Mouse (Mus musculus): ENCODE results near the gene Bicra. TPM values are rescaled to one million over a fixed set of nuclear protein-coding genes. Genes with fewer than 3 reads are reported as not detected.

The Bicra gene
- polyA plus RNA-seq, 1 experiment from 2014 or later, result 7.5 TPM

DNA sequence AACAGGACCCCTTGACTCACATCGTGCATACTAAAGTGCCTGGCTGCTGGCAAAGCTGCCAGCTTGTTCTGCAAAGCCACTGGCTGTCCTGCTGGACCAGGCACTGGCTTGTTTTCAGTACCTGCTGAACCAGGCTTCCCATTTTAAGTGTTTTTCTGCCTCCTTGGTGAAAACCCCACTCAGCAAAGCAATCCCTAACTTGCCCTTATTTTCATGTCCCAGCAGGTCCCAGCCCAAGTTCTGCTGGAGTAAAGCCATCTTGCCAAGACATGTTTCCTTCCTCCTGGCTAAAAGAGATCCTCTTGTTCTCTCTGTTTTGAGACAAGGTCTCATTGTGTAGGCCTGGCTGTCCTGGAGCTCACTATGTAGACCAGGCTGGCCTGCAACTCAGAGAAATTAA, 103.4 kb downstream of the Bicra start:
- peak overlapping the region; percentile 90; the same call in 1 of the 2 replicates for H3K4me2 ChIP-seq (ENCODE audit: low read depth)
- no peak overlapping the region for H3K4me3 ChIP-seq (ENCODE audit: low read depth, low read length)
- H3K27me3 ChIP-seq (ENCODE audit: control insufficient read depth, insufficient read depth, low read length), result no peaks in the 10 kb centered on the region
- peaks cover 26% of the 10 kb centered on the region for H3K36me3 ChIP-seq (ENCODE audit: control insufficient read depth, insufficient read depth, low read length)
- ATAC-seq (ENCODE audit: insufficient read depth, low FRiP score, low TSS enrichment), result no peak
- H3K4me1 ChIP-seq (ENCODE audit: control insufficient read depth, insufficient read depth, low read length), result peaks cover 12% of the 10 kb centered on the region
- 92% methylated on average over 1 of the region's 1 CpGs for WGBS
- 0 out of 2 replicates have a peak overlapping the region, but pooled peaks have one; percentile 18 for H3K9ac ChIP-seq (ENCODE audit: low read length)
- H3K9me3 ChIP-seq (ENCODE audit: control insufficient read depth, low read length), result no peaks in the 10 kb centered on the region
- H3K27ac ChIP-seq (ENCODE audit: low read depth, low read length), result no peak overlapping the region
- DNase-seq (ENCODE audit: low spot score), result no peak

DNA sequence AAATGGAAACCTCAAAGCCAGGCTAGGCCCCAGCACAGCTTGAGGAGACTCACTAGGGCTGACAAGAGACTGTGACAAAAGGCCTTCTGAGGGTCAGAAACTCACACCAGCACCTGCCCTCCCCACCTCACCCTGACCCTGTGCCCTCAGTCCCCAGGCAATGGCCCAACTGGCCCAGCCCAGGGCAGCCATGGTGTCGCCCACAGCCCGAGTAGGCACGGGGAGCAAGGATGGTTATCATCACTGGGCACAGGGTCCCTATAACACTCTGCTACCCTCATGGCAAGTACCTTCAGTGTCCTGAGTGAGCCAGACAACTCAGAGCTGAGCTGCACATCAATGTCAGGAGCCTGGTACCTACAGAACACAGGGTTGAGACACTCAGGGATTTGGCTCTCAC, 109.1 kb downstream of the Bicra start:
- WGBS, result 98% methylated on average over 3 of the region's 3 CpGs
- Histone ChIP-seq H3K27ac (ENCODE audit: low read depth, low read length) (no peak overlapping the region), H3K27me3 (ENCODE audit: control insufficient read depth, insufficient read depth, low read length) (no peaks in the 10 kb centered on the region), H3K9ac (ENCODE audit: low read length) (no peak overlapping the region), H3K4me2 (ENCODE audit: low read depth) (no peak overlapping the region), H3K4me1 (ENCODE audit: control insufficient read depth, insufficient read depth, low read length) (no peaks in the 10 kb centered on the region), H3K36me3 (ENCODE audit: control insufficient read depth, insufficient read depth, low read length) (peaks cover 45% of the 10 kb centered on the region), H3K9me3 (ENCODE audit: control insufficient read depth, low read length) (no peaks in the 10 kb centered on the region), H3K4me3 (ENCODE audit: low read depth, low read length) (no peak overlapping the region)
- ATAC-seq (ENCODE audit: insufficient read depth, low FRiP score, low TSS enrichment) (no peak), DNase-seq (ENCODE audit: low spot score) (no peak)

GRCm38 (mm10) chr7:15937491-15937890, 110.2 kb downstream of the Bicra start:
- Histone ChIP-seq H3K27me3 (ENCODE audit: control insufficient read depth, insufficient read depth, low read length) (no peaks in the 10 kb centered on the region), H3K9me3 (ENCODE audit: control insufficient read depth, low read length) (no peaks in the 10 kb centered on the region), H3K4me2 (ENCODE audit: low read depth) (no peak overlapping the region), H3K36me3 (ENCODE audit: control insufficient read depth, insufficient read depth, low read length) (peaks cover 41% of the 10 kb centered on the region), H3K27ac (ENCODE audit: low read depth, low read length) (no peak overlapping the region), H3K9ac (ENCODE audit: low read length) (no peak overlapping the region), H3K4me1 (ENCODE audit: control insufficient read depth, insufficient read depth, low read length) (no peaks in the 10 kb centered on the region), H3K4me3 (ENCODE audit: low read depth, low read length) (no peak overlapping the region)
- DNase-seq (ENCODE audit: low spot score) (no peak), ATAC-seq (ENCODE audit: insufficient read depth, low FRiP score, low TSS enrichment) (no peak)
- 84% methylated on average over 5 of the region's 5 CpGs for WGBS

DNA sequence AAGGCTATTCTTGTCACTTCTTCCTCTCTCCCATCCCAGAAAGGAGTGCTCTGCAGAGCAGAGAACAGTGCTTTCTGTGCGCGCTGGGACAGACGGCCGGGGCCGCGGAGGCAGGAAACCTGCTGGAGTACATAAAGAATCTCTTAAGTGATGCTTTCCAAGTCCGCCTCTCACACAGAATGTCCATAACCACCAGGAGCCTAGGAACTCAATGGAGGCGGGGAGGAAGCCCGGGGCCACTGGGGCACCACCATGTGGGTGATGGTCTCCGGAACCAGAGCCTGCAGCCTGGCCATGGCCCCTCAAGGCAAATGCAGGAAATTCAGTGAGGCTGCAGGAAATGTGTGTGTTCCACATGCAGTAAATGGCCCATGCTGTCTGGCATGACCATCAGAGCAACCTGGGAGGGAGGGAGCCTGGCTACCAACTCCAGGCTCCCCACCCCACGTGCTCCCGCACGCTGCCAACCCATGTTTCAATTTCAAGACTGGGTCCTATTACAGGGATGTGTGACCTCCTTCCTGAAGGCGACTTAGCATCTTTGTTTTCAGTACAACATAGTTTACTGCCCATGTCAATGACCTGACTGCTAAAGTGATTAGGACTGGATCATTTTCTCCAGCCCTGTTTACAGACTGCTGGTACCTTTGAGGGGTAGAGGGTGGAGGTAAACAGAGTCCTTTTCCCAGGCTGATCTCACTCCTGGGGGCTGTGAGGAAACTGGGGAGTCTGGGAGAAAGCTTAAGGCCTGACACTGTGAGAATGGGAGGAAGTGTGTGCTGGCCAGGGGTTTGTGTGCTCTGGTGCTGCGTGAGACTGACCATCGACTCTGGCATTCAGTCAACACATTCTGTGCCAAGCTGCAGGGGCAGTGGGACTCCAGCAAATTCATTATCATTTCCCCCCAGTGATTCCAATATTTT, 114.0 kb downstream of the Bicra start:
- no peak for DNase-seq (ENCODE audit: low spot score)
- H3K4me2 ChIP-seq (ENCODE audit: low read depth), result no peak overlapping the region
- 49% methylated on average over 16 of the region's 16 CpGs for WGBS
- H3K4me1 ChIP-seq (ENCODE audit: control insufficient read depth, insufficient read depth, low read length), result no peaks in the 10 kb centered on the region
- ATAC-seq (ENCODE audit: insufficient read depth, low FRiP score, low TSS enrichment), result no peak
- no peaks in the 10 kb centered on the region for H3K9me3 ChIP-seq (ENCODE audit: control insufficient read depth, low read length)
- no peaks in the 10 kb centered on the region for H3K27me3 ChIP-seq (ENCODE audit: control insufficient read depth, insufficient read depth, low read length)
- no peak overlapping the region for H3K27ac ChIP-seq (ENCODE audit: low read depth, low read length)
- no peak overlapping the region for H3K4me3 ChIP-seq (ENCODE audit: low read depth, low read length)
- H3K36me3 ChIP-seq (ENCODE audit: control insufficient read depth, insufficient read depth, low read length), result peaks cover 17% of the 10 kb centered on the region
- no peak overlapping the region for H3K9ac ChIP-seq (ENCODE audit: low read length)

DNA sequence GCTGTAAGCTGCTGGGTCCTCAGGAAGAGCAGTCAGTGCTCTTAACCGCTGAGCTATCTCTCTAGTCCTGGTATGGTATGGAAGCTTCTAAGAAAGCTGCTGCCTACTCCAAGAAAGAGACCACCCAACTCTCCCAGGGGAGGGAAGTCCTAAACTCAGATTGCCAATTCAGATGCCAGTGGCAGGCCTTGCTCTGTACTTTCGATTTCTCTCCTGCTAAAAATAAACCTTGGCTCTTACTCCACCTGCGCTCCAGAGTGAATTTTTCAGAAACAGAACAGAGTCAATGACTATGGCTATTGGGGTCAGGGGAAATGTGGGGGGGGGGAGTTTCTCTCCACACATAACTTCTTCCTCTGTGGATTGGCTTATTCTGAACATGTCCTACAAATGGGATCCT, 116.1 kb downstream of the Bicra start:
- ATAC-seq (ENCODE audit: insufficient read depth, low FRiP score, low TSS enrichment) (no peak), DNase-seq (ENCODE audit: low spot score) (no peak)
- no peaks in the 10 kb centered on the region for H3K4me1 ChIP-seq (ENCODE audit: control insufficient read depth, insufficient read depth, low read length)
- no peaks in the 10 kb centered on the region for H3K9me3 ChIP-seq (ENCODE audit: control insufficient read depth, low read length)
- WGBS, result 84% methylated on average over 3 of the region's 3 CpGs
- no peak overlapping the region for H3K27ac ChIP-seq (ENCODE audit: low read depth, low read length)
- H3K27me3 ChIP-seq (ENCODE audit: control insufficient read depth, insufficient read depth, low read length), result no peaks in the 10 kb centered on the region
- no peaks in the 10 kb centered on the region; the same call in none of the 2 replicates for H3K36me3 ChIP-seq (ENCODE audit: control insufficient read depth, insufficient read depth, low read length)
- H3K4me3 ChIP-seq (ENCODE audit: low read depth, low read length), result no peak overlapping the region
- no peak overlapping the region for H3K4me2 ChIP-seq (ENCODE audit: low read depth)
- no peak overlapping the region for H3K9ac ChIP-seq (ENCODE audit: low read length)

GRCm38 (mm10) chr7:15930543-15930942, 117.2 kb downstream of the Bicra start:
- H3K4me1 ChIP-seq (ENCODE audit: control insufficient read depth, insufficient read depth, low read length), result no peaks in the 10 kb centered on the region

DNA sequence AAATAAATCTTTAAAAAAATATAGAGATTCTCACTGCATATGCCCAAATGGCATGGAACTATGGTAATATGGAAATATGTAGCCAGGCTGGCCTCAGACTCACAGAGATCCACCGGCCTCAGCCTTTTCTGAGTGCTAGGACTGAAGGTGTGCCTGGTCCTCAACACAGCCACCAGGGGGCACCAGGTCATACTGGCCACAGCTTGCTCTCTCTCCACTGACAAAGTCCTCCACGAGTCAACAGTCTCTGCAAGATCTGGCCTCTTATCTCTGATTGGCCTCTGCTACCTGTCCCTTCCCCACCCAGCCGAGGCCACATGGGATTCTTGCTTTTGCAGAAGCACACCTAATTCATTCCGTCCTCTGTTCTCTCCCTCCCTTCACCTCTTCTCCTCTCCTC, 117.8 kb downstream of the Bicra start:
- no peak overlapping the region for H3K9ac ChIP-seq (ENCODE audit: low read length)
- 38% methylated on average over 4 of the region's 4 CpGs for WGBS
- H3K4me2 ChIP-seq (ENCODE audit: low read depth), result no peak overlapping the region
- DNase-seq (ENCODE audit: low spot score) (peak; percentile 39), ATAC-seq (ENCODE audit: insufficient read depth, low FRiP score, low TSS enrichment) (no peak)
- H3K4me3 ChIP-seq (ENCODE audit: low read depth, low read length), result no peak overlapping the region
- no peaks in the 10 kb centered on the region for H3K4me1 ChIP-seq (ENCODE audit: control insufficient read depth, insufficient read depth, low read length)
- H3K9me3 ChIP-seq (ENCODE audit: control insufficient read depth, low read length), result no peaks in the 10 kb centered on the region
- no peaks in the 10 kb centered on the region for H3K27me3 ChIP-seq (ENCODE audit: control insufficient read depth, insufficient read depth, low read length)
- no peaks in the 10 kb centered on the region; the same call in 1 of the 2 replicates for H3K36me3 ChIP-seq (ENCODE audit: control insufficient read depth, insufficient read depth, low read length)
- H3K27ac ChIP-seq (ENCODE audit: low read depth, low read length), result no peak overlapping the region

More at GRCm38 (mm10) chr7:15930543-15930942, 117.2 kb downstream of the Bicra start:
- Histone ChIP-seq H3K27me3 (ENCODE audit: control insufficient read depth, insufficient read depth, low read length) (no peaks in the 10 kb centered on the region), H3K27ac (ENCODE audit: low read depth, low read length) (no peak overlapping the region), H3K9me3 (ENCODE audit: control insufficient read depth, low read length) (no peaks in the 10 kb centered on the region), H3K36me3 (ENCODE audit: control insufficient read depth, insufficient read depth, low read length) (no peaks in the 10 kb centered on the region; the same call in 1 of the 2 replicates), H3K4me2 (ENCODE audit: low read depth) (no peak overlapping the region), H3K4me3 (ENCODE audit: low read depth, low read length) (no peak overlapping the region), H3K9ac (ENCODE audit: low read length) (no peak overlapping the region)
- DNase-seq (ENCODE audit: low spot score), result no peak
- no peak for ATAC-seq (ENCODE audit: insufficient read depth, low FRiP score, low TSS enrichment)
- 57% methylated on average over 2 of the region's 2 CpGs for WGBS

DNA sequence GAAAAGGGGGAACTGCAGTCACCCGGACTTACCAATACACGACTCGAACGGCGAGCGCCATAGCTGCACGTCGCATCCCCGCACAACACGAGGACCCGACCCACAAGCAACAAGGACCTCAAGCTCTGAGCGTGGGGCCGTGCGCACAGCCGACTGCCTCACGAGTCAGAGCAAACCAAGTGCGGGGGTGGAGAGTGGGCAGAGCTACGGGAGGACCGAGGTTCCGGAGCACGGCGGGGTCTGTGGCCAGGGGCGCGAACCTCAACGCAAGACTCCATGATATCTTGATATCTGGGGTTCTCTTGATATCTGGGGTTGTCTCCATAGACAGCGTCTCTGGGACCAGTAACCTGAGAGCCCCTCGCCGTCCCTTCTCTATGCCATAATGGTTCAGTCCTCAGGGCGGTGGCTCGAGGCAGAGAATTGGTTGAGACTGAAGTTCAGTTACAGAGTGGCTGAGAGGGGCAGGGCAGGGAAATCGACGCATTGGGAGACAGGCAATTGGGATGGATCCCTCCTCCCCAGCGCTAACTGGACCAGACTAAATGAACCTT, 125.4 kb downstream of the Bicra start, which contains the start of gene Selenow:
Gene Selenow, minus strand, starts transcription at position 183 of the 554 bp plus-strand sequence.
- H3K9ac ChIP-seq (ENCODE audit: low read length), result peak within 1 kb of the TSS; percentile 79
- 0% methylated on average over 33 of the region's 33 CpGs for WGBS
- peak; percentile 94 for DNase-seq (ENCODE audit: low spot score)
- H3K4me1 ChIP-seq (ENCODE audit: control insufficient read depth, insufficient read depth, low read length), result peaks cover 17% of the 10 kb centered on the region
- H3K36me3 ChIP-seq (ENCODE audit: control insufficient read depth, insufficient read depth, low read length), result peaks cover 10% of the 10 kb centered on the region
- H3K4me2 ChIP-seq (ENCODE audit: low read depth), result peak within 1 kb of the TSS; percentile 81
- peak within 1 kb of the TSS; percentile 53; the same call in 1 of the 2 replicates for H3K27ac ChIP-seq (ENCODE audit: low read depth, low read length)
- H3K27me3 ChIP-seq (ENCODE audit: control insufficient read depth, insufficient read depth, low read length), result no peaks in the 10 kb centered on the region
- peak within 1 kb of the TSS; percentile 55 for H3K4me3 ChIP-seq (ENCODE audit: low read depth, low read length)
- H3K9me3 ChIP-seq (ENCODE audit: control insufficient read depth, low read length), result no peaks in the 10 kb centered on the region
- peak; percentile 94 for ATAC-seq (ENCODE audit: insufficient read depth, low FRiP score, low TSS enrichment)

All from neural tube, embryonic 11.5 days (tissue).